Mouse (Mus musculus) mouse embryonic stem cell (cell line): Measurements from ENCODE around the gene Rgs7.

Experiments
- in situ Hi-C, 2 experiments: fragments of 300-500 bp; cut with MboI; formaldehyde crosslinking; loops; 1 replicate in 1 of 2; 3 replicates in 1 of 2; pipeline ENCODE4 v1.14.3; 2019 to 2020; ENCODE audit warnings: low sequenced_read_pairs in 2 of 2, low pct_unique_long_range_greater_than_20kb in 1 of 2, mixed read lengths in 1 of 2; ENCODE audit not compliant: unreplicated experiment in 1 of 2

Gene Rgs7

GRCm38 (mm10) chr1:175491861-175492682 is at the start of gene Rgs7:
Gene Rgs7 (minus strand): TSS chr1:175492500.
- in situ Hi-C loops = no loop called here

GRCm38 (mm10) chr1:175540700-175541099 is 48.4 kb upstream of the Rgs7 start:
- in situ Hi-C loops = no loop called here

- in situ Hi-C loops = no loop called here
Observed at GRCm38 (mm10) chr1:175537321-175537720, 45.0 kb upstream of the Rgs7 start.

GRCm38 (mm10) chr1:175529858-175530257 is 37.6 kb upstream of the Rgs7 start:
- in situ Hi-C loops = no loop called here

- in situ Hi-C loops = no loop called here
Observed at GRCm38 (mm10) chr1:175524626-175525294, 32.5 kb upstream of the Rgs7 start.

- in situ Hi-C loops = no loop called here
Observed at GRCm38 (mm10) chr1:175523572-175523971, 31.3 kb upstream of the Rgs7 start.

GRCm38 (mm10) chr1:175514543-175514942 is 22.2 kb upstream of the Rgs7 start:
- in situ Hi-C loops = no loop called here

GRCm38 (mm10) chr1:175512173-175512572 is 19.9 kb upstream of the Rgs7 start:
- in situ Hi-C loops = no loop called here

- in situ Hi-C loops = no loop called here
Observed at GRCm38 (mm10) chr1:175509989-175510388, 17.7 kb upstream of the Rgs7 start.

- in situ Hi-C loops = no loop called here
Observed at GRCm38 (mm10) chr1:175492683-175493043, 363 bp upstream of the Rgs7 start.

GRCm38 (mm10) chr1:175491511-175491860 is 814 bp downstream of the Rgs7 start:
- in situ Hi-C loops = no loop called here

GRCm38 (mm10) chr1:175485109-175485508 is 7.2 kb downstream of the Rgs7 start:
- in situ Hi-C loops = no loop called here

GRCm38 (mm10) chr1:175473060-175473459 is 19.2 kb downstream of the Rgs7 start:
- in situ Hi-C loops = no loop called here

GRCm38 (mm10) chr1:175469087-175469788 is 23.1 kb downstream of the Rgs7 start:
- in situ Hi-C loops = no loop called here

- in situ Hi-C loops = no loop called here
Observed at GRCm38 (mm10) chr1:175464566-175464965, 27.7 kb downstream of the Rgs7 start.

GRCm38 (mm10) chr1:175462351-175462750 is 29.9 kb downstream of the Rgs7 start:
- in situ Hi-C loops = no loop called here

- in situ Hi-C loops = no loop called here
Observed at GRCm38 (mm10) chr1:175454041-175454636, 38.2 kb downstream of the Rgs7 start.

- in situ Hi-C loops = no loop called here
Observed at GRCm38 (mm10) chr1:175448017-175448416, 44.3 kb downstream of the Rgs7 start.

- in situ Hi-C loops = no loop called here
Observed at GRCm38 (mm10) chr1:175442939-175443338, 49.4 kb downstream of the Rgs7 start.
